In the genomic region with DNA sequence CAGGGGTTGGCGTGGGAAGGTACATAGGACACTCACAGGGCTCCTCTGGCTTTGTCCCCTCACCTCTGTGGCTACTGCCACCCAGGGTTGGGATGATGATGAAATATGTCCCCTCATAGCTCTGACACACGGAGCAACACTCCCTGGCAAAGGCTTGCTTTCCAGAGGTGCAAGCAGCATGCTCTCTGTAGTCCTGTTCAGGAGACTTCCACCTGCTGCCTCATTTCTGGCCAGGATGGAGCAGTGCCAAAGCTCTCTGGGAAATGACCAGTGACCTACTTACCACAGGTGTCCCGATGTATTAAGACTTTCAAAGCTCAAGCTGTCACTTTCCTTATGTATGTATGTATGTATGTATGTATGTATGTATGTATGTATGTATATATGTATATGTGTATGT, we compare ENCODE assay signal across 11 mouse cellular contexts.
A peak's percentile ranks its signal among the peaks of the same experiment; 100 is the strongest.
DNase-seq lines count a peak whose midpoint lies in the region; ATAC-seq and TF ChIP-seq lines count a peak whose summit lies in the region.
"Had no signal": no experiment of that assay in that cellular context is flagged by ENCODE, and none has a peak within 500 bp of the region (broad histone marks: within the 10 kb centered on the region; RNA-seq: fewer than 3 reads in every experiment).

No protein-coding gene starts in this region.

- no peak for ATAC-seq in hindbrain, embryonic 16.5 days

- no peaks in the 10 kb centered on the region; the same call in 1 of the 2 replicates for H3K4me1 ChIP-seq in heart, adult 2 months (ENCODE audit: control insufficient read depth, insufficient read depth, low read length)
- peaks cover 7% of the 10 kb centered on the region for H3K4me1 ChIP-seq in hindbrain, embryonic 16.5 days (ENCODE audit: control insufficient read depth, insufficient read depth, low read depth, low read length)
- H3K4me1 ChIP-seq: liver, embryonic 13.5 days had no signal

- no peak for TF ChIP-seq POLR2A in heart, adult 2 months (IDR thresholded peaks at IDR 0.05; ENCODE audit: insufficient read depth, low read depth, low read length)

- DNase-seq in heart, postnatal 10 days = peak; percentile 34 to 38
- no peak for DNase-seq in heart, adult 2 months
- peak; percentile 11 to 14 for DNase-seq in adrenal gland, postnatal 36 days
- peak; percentile 83 for DNase-seq in cerebellum, adult 11 months
- DNase-seq in cerebellum, postnatal 25 days = peak; percentile 89 to 93
- no peak for DNase-seq in spleen, postnatal 36 days (ENCODE audit: low spot score in 2 of 2)
- DNase-seq: liver, embryonic 13.5 days; lung, postnatal 10 days had no signal

- WGBS in heart, adult 2 months = 78% methylated on average over 3 of the region's 3 CpGs
- 88% methylated on average over 3 of the region's 3 CpGs for WGBS in hindbrain, embryonic 16.5 days

- H3K36me3 ChIP-seq in heart, adult 2 months (ENCODE audit: control insufficient read depth, insufficient read depth, low read length) = no peaks in the 10 kb centered on the region
- H3K36me3 ChIP-seq in hindbrain, embryonic 16.5 days (ENCODE audit: control insufficient read depth, insufficient read depth, low read length) = no peaks in the 10 kb centered on the region
- H3K36me3 ChIP-seq: forebrain, embryonic 10.5 days; liver, embryonic 13.5 days had no signal

- no peaks in the 10 kb centered on the region for H3K79me2 ChIP-seq in heart, adult 2 months (replicated peaks; ENCODE audit: control insufficient read depth, insufficient read depth, low read length)

- H3K9me3 ChIP-seq in hindbrain, embryonic 16.5 days (ENCODE audit: control insufficient read depth, low read length) = no peaks in the 10 kb centered on the region
- H3K9me3 ChIP-seq: forebrain, embryonic 10.5 days; liver, embryonic 13.5 days had no signal

- TF ChIP-seq CTCF in heart, adult 2 months (IDR thresholded peaks at IDR 0.05) = no peak

- H3K4me2 ChIP-seq in hindbrain, embryonic 16.5 days (ENCODE audit: low read length) = no peak overlapping the region
- H3K4me2 ChIP-seq: hindbrain, embryonic 14.5 days; liver, embryonic 13.5 days had no signal

- intact Hi-C loops in heart, postnatal 10 days (cut with DNase I) = no loop called here
- intact Hi-C loops in heart, adult 2 months (cut with DNase I) = no loop called here

- H3K27ac ChIP-seq in heart, adult 2 months = no peak overlapping the region
- no peak overlapping the region for H3K27ac ChIP-seq in hindbrain, embryonic 16.5 days (ENCODE audit: low read depth, low read length)
- H3K27ac ChIP-seq: forebrain, embryonic 10.5 days; hindbrain, embryonic 14.5 days; liver, embryonic 13.5 days had no signal

- H3K9ac ChIP-seq in heart, adult 2 months (ENCODE audit: low read depth, low read length) = no peak overlapping the region
- no peak overlapping the region for H3K9ac ChIP-seq in hindbrain, embryonic 16.5 days (ENCODE audit: low read depth, low read length)
- H3K9ac ChIP-seq: hindbrain, embryonic 14.5 days; liver, embryonic 13.5 days had no signal

- no peak overlapping the region for H3K4me3 ChIP-seq in heart, adult 2 months
- H3K4me3 ChIP-seq in hindbrain, embryonic 16.5 days (ENCODE audit: low read length) = no peak overlapping the region
- H3K4me3 ChIP-seq: forebrain, embryonic 10.5 days; liver, embryonic 13.5 days had no signal

- no peak for TF ChIP-seq EP300 in heart, adult 2 months (IDR thresholded peaks at IDR 0.05; ENCODE audit: insufficient read depth, low read depth, low read length)

- no peaks in the 10 kb centered on the region for H3K27me3 ChIP-seq in heart, adult 2 months (ENCODE audit: control insufficient read depth, insufficient read depth, low read length)
- no peaks in the 10 kb centered on the region for H3K27me3 ChIP-seq in hindbrain, embryonic 16.5 days (replicated peaks; ENCODE audit: control insufficient read depth, insufficient read depth, low read length)
- H3K27me3 ChIP-seq: liver, embryonic 13.5 days had no signal

Comparison
In these comparisons a context has a peak if more than half of its experiments do, and no peak if none do; other contexts are left out.
1. DNase-seq: peak in heart, postnatal 10 days (2 of 2), adrenal gland, postnatal 36 days (2 of 2), cerebellum, adult 11 months (single experiment) and cerebellum, postnatal 25 days (2 of 2); none in heart, adult 2 months (0 of 2) and spleen, postnatal 36 days (0 of 2).